Mouse (Mus musculus): ENCODE measurements around the gene Tbx19. TPM values are rescaled to one million over a fixed set of nuclear protein-coding genes. Genes with fewer than 3 reads are reported as not detected.

Gene Tbx19
- polyA plus RNA-seq, 1 experiment from 2014 or later: not detected

Other genes with a start within 250 kb of the Tbx19 start
- gene Xcl1, start 225.2 kb downstream of the Tbx19 start, polyA plus RNA-seq (2016; fragmentation: Nextera tagmentation; extraction: Ambion mirVana): not detected in 2 replicates
- gene Sft2d2, start 33.7 kb upstream of the Tbx19 start, polyA plus RNA-seq (2016; fragmentation: Nextera tagmentation; extraction: Ambion mirVana): 30.5 and 31.2 TPM in 2 replicates
- 89.7 and 92.2 TPM in 2 replicates for gene Tiprl, start 76.2 kb upstream of the Tbx19 start, polyA plus RNA-seq (2016; fragmentation: Nextera tagmentation; extraction: Ambion mirVana)
- 0.88 and 1.0 TPM in 2 replicates for gene Gpr161, start 135.0 kb upstream of the Tbx19 start, polyA plus RNA-seq (2016; fragmentation: Nextera tagmentation; extraction: Ambion mirVana)